Mouse (Mus musculus): ENCODE results near the gene Zic1.

The Zic1 gene

DNA sequence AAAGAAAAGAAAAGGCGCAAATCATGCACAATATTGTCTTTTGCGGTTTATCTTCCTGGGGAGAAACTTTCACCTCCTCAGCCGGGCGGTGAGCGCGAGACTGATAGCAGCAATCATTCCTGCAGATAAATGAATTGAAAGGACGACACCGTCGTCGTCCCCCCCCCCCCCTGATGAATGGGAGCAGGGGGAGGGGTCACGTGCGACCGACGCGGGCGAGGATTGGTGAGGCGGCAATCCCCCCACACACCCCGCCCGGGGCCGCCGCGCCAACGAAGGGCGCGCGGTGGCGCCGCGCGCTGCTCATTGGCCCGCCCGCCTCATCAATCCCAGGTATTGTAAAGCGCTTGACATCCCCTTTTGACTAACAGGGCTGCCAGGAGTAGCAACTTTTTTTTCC, at the start of gene Zic1:
Gene Zic1 (minus strand): TSS at position 147 of the 400 bp plus-strand sequence.
- no peak for DNase-seq (ENCODE audit: low spot score)

DNA sequence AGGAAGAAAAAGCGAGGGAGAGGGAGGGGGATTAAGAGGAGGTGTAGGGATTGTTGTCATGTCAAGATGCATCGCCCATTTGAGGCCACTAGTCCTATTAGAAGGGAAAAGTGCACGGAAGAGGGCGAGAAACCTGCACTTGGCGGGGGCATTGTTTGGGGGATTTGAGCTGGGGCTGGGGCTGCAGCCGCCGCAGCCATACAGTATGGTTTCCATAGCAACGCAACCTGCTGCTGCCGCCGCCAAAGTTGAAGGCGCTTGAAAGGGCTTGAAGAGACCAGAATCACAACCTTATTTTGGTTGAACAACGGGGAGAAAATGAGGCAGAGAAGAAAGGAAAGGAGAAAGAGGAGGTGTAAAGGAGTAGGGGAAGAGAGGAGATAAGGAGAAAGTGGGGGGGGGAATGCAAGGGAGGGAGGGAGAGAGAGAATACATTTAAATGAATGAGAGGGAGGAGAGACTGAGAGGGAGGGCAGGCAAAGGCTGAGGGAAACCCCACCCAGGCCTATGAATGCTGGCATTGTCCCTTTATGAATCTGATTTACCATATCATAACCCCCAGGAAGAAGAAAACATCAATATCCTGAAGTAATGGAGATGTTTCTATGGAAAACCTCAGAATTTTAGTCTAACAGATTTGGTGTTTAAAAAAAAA, 48.5 kb upstream of the Zic1 start:
- no peak for DNase-seq (ENCODE audit: low spot score)

DNA sequence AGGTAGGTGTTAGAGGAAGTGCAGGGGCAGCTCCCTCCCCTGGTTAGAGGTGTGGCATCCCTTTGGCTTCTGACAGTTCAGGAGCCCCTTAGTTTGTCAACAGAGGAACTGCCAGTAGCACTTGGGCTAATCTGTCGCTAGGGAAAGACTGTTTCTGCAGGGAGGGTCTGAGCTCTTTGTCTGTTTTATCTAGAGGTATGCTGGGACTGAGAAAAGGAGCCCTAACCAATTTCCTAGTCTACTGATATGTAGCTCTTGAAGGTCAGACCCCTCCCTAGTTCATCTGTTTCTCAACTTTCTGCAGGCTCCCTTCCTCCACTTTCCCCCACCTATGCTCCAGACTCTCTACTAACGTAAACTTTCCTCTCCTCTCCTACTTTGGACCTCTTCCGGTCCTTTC, 44.2 kb upstream of the Zic1 start:
- no peak for DNase-seq (ENCODE audit: low spot score)

DNA sequence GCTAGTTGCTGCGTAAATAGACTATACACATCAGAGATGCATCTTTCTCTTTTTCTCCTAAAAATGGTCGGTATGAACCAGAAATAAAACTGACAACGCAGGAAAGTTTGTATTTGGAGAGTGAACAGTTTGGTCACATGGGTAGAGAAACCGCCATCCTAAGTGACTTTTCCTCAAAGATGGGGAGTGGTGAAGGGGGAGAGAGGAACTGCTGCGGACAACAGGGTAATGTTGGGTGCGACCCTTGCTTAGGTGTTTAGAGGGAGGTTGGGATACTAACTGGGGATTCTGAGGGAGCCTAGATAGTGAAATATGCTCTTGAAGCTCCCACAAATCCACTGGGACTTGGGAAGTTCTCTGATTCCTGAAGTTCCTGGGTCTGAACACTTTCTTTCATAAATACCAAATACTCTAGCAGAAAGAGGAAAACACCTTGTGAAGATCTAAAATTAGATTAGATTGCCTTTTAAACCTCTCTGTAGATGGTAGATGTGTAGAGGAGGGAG, 40.7 kb upstream of the Zic1 start:
- DNase-seq (ENCODE audit: low spot score), result no peak

DNA sequence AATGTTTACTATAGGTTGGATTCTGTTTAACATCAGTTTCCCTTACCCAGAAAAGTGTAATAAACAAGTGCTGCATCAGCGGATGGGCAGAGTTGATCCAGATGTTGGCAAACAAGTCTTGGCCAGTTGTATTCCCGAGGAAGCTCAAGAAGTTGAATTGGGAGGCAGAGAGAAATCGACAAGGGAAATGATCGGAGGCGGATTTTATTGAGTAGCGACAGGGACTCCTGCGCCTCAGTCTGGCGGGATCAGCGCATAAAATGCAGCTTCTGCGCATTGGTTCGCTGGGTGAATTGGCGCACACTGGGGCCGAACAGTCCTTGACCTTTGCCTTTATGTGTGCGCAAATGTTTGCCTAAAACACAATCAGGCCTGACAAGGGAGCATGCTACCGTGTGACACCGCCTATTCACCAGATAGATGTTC, 40.2 kb upstream of the Zic1 start:
- DNase-seq (ENCODE audit: low spot score), result no peak

DNA sequence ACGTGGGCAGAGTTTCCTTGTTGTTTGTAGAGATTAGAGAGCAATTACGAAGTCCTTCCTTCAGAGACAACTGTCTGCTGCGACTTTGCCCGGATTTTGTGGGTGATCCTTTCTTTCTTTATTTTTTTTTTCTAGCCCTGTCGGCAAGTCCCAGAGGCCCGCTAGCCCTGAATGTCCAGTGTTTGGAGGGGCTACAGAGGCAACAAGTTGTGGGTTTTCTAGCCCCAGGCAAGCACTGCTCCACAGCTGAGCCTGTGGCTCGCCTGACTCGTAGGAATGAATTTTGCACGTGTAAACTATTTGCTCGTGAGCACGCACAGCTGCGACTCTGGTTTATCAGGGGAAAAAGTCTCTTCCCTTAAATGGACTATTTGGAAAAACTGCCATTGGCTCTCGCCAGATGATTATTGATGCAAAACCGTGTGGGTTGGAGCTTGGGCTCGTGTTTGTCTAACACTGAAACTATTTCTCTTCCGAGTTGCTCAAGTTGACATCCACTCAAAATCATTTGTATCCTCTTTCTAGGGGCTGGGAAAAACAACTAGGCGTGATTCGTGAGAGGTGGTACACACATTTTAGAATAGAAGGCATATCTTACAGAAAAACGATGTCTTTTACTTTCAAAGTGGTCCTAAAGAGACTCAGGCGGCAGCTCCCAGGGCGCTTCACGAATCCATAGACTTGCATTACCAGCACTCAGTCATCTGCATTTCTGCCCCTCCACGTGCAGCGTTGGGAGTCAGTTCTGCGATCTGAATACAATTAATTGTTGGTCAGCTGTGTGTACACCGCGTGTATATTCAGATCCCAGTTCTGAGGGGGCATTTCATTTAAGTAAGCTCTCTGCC, 39.5 kb upstream of the Zic1 start:
- no peak for DNase-seq (ENCODE audit: low spot score)

DNA sequence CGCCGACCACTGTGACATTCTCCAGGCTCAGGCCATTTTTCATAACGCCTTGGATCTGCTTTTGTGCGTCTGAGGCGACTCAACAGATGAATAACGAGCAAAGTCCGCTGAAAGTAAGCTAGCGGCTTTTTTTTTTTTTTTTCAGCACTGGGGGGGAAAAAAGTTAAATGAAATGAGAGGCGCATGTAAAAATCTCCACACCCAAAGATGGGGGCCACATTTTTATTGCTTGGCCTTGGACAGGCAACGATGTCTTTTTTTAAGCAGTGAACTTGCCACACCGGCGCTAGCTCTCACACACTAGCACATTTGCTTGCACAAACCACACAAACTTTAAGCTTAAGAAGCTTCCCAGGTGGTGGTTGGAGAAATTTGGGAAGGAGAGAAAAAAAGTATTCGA, 38.6 kb upstream of the Zic1 start:
- DNase-seq (ENCODE audit: low spot score), result no peak

DNA sequence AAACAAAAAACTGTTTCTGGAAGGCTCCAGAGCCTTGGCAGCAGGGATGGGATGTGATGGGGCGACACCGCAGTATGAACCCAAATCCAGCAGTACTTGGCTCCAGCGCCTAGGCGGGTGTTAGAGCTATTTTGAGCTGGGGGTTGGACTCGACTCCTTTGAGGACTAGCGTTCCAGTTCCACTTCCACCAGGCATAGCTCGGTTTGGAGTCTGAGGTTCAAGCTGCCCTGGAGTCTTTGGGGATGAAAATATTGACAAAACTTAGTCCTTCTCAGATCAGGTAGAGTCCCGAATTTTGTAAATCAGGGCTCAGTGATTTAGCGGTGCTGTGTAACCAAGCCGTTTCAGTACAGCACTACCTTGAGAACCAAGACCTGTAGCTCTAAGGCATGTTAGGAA, 35.9 kb upstream of the Zic1 start:
- no peak for DNase-seq (ENCODE audit: low spot score)

DNA sequence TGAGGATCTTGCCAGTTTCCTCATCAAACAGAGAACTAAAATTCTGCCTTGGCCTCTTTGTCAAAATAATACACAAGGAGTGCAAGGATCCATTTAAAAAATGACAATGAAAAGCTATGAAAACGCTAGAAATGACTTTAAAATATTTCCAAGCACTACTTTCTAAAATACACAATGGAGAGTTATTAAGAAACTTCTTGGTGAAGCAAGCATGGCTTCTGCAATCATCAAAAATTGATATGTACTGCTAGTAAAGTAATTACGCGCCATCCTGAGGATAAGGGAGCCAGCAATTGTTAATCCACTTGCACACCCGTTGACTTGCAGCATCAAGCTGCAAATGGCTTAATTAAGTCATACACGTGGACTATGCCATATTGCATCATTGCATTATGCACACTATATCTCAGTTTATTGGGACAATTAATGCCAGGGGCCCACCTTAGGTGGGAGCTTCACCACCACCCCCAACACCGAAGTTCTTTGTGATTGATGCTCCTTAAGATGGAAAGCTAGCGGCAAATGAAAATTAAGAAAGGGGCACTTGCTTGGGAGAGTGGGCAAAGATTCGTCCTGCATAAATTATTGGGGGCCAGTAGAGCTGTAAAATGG, 35.0 kb upstream of the Zic1 start:
- DNase-seq (ENCODE audit: low spot score), result no peak

DNA sequence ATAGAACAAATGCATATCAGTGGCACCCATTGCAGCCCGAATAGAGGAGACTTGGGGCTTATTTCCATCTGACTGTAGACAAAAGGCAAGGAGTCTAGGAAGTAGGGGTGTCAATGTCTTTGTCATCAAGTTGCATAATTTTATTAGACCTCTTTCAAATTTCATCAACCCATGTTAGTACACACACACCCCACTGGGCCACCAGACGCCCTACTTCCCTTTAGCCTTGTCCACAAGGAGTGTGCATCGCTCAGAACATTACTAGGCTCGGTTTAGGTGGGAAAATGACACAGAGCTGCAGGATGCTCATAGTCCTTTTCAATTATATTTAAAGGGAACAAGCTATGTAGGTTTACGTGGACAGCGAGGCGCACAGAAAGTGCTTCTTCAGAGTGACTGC, 34.4 kb upstream of the Zic1 start:
- DNase-seq (ENCODE audit: low spot score), result no peak

DNA sequence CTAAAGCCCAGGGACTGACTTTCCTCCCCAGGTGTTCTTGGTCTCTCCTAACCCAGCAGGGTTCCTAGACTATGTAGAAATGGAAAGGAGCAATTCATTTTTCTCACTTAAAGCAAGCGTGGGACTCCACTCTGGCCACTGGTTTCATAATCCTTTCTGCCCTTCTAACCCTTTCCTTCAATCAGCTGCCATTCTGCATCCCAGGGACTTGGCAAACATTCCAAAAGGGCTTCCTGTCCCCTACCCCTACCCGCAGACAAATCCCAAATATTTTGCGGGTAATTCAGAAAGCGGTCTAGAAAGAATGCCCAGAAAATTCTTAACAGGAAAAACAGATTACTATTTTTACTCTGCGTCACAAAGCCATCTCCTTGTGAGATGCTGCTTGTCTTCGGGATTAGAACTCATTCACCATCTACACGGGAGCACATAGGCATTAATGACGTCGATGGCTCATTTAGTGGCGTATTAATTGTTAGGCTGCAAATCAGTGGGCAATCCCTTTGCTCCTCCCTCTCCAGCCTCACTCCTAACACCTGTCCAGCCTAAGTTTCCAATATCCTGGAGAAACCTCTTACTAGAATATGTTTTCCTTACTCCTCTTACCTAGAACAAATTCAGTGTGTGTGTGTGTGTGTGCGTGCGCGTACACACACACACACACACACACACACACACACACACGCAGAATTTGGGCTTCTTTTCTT, 29.6 kb upstream of the Zic1 start:
- DNase-seq (ENCODE audit: low spot score), result no peak

DNA sequence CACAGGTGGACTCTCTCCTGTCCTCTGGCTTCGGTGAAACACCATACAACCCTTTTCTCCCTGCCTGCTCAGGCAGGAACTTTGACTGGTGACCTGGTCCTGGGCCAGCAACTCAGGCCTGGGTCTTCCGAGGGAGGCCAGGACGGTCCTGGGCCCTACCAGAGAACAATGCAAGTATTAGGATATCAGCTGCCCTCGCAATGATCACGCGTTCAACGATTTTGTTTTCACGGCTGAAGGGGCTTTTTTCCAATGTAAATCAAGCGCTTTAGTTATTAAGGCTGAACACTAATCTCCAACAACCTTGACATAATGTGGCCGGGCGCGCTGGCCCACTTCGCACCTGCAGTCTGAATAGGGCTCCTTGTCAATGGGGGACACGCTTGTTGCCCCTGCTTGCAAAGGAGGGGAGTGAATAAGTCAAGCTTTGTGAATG, 28.6 kb upstream of the Zic1 start:
- no peak for DNase-seq (ENCODE audit: low spot score)

DNA sequence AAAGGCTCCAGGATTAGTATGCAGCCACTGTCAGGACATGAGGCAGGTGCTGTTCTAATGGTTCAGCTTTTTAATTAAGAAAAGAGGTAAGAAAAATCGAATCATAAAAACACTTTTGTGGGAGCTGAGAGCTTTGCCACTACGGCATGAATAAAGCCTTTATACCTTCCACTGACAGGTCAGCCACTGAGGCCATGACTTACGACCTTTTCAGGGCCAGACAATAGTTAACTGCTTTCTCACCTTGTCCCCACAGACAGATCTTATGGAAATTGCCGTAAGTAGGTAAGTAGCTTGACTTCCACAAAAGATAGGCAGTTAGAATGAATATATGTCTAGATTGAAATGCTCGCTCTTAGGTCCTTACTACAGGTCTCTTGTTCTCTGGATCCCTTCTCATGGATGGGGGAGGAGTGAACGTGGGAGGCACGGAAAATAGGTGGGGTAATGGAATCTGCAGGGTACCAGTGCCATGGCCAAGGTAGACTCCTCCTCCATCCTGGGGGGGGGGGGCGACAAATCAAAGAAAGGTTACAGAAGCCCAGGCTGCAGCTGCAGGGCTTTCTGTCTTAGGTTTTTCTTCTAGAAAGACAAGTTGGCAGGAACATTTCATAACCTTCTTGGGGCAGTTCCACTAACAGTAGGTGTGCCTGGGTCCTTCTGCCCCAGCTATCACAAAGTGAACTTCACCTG, 27.9 kb upstream of the Zic1 start:
- no peak for DNase-seq (ENCODE audit: low spot score)

DNA sequence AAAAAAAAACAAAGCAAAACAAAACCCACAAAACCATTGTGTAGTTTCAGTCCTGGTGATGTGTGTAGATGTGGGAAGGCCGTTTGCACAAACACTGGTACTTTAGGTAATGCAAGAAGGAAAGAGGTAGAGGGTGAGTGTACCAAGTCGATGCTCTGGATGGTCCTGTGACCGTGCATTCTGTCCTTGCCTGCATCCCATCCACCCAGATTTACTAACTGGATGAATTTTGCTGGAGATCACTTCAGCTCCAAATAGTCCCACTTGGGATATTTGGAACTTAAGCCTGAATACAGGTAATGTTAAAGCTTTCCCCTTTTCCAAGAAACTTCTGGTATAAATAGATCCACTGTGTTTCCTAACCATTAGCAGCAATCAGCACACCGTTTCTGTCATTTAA, 22.6 kb upstream of the Zic1 start:
- DNase-seq (ENCODE audit: low spot score), result no peak

DNA sequence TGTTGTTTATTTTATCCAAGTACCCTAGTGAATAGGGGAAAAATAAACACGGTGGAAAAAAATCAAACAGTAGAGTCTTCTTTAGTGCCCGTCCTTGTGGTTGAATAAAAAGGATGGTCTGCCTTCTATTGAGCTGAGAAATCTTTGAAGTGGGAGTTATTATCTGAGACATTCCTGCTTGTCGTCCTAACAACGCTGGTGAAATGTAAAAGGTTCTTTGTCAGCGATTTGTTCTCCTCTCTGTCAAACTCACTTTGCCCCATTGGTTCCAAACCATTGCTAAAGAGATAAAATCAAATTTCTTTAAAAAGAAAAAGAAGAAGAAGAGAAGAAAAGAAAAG, 22.1 kb upstream of the Zic1 start:
- DNase-seq (ENCODE audit: low spot score), result no peak

DNA sequence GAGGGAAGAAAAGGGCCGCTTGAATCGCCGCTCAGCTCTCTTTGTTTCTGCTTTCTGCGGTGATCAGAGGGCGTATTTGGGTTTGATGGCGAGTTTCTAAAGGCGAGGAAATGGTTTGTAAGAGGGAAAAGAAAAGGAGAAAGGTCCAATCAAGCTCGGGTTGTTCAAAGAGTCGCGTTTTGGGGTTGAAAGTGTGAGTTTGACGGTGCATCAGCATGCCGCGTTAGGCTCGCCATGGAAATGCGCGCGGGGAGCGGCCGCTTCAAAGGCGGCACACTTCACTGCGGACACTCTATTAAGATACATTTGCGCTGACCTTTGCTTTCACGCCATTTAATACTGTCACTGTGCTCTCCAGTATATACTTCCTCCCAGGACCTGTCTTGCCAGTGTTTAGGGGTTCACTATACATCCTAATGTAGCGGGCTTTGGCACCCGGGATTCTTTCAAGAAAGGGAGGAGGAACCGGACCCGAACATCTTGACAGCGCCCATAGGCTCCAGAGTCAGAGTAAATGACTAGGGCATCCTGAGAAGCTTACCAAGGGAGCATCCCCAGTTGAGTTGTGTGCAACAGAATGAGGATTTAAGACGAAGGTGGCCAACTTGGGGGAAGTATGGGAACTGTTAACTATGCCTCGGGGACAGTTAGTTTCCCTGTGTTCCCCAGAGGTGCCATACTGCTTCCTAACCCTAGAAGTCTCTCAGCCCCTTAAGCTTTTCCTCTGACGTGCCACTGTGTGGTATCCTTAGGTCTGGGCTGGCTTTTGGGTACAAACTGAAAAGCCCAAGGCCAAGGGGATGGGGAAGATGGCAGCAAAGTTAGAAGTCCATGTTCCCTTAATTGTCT, 21.5 kb upstream of the Zic1 start:
- no peak for DNase-seq (ENCODE audit: low spot score)

DNA sequence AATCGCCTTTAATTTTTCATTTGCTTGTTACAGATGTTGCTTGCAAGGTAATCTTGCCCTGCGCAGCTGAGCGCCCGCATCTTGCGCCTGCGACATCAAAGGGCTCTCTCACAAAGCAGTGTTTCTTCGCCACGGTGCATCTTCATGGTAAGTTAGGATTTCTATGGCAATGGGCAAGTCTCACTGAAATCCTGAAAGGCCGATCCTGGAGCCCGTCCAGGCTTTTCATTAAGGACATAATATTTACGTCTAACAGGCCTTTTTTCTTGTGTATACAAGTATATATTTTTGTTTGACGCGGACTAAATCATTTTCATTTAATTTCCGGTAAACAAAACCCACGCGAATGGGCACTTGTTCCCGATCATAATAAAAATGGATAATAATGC, 20.9 kb upstream of the Zic1 start:
- no peak for DNase-seq (ENCODE audit: low spot score)

DNA sequence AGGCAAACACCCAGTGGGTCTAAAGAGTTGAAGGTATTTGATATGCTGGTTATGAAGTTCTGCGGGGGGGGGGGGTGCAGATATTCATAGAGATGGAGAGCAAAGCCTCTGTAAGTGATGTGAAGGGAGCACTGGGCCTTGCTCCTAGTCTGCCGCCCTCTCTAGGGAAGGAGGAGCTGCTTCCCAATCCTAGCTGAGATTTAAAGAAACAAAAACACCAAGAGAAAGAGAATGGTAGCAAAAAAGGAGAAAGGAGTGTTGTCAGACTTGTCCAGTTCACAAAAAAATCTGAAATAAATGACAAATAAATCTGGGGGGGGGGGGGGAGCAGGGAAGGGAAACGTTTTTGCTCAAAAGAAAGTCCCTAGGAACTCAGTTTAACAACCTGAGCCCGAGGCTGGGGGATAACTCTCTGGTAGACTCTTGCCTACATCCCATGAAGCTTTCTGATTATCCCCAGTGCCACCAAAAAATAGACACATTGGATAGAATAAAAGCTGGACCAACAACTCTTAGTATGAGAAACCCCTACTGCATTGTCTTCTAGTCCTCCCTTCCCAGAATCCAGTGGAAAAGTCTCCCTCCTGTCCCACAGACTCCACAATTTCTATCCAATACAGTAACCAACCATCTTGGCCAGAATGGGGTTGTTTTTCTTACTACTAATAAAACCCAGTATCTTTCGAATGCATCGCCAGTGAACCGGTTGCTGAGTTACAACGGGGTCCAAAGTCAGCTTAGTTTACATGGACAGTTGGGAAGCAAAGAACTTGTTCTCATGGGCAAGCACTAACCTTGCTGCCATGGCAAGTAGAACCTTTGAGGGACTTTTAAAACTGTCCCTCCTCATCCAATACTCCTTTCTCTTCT, 20.2 kb upstream of the Zic1 start:
- DNase-seq (ENCODE audit: low spot score), result no peak

DNA sequence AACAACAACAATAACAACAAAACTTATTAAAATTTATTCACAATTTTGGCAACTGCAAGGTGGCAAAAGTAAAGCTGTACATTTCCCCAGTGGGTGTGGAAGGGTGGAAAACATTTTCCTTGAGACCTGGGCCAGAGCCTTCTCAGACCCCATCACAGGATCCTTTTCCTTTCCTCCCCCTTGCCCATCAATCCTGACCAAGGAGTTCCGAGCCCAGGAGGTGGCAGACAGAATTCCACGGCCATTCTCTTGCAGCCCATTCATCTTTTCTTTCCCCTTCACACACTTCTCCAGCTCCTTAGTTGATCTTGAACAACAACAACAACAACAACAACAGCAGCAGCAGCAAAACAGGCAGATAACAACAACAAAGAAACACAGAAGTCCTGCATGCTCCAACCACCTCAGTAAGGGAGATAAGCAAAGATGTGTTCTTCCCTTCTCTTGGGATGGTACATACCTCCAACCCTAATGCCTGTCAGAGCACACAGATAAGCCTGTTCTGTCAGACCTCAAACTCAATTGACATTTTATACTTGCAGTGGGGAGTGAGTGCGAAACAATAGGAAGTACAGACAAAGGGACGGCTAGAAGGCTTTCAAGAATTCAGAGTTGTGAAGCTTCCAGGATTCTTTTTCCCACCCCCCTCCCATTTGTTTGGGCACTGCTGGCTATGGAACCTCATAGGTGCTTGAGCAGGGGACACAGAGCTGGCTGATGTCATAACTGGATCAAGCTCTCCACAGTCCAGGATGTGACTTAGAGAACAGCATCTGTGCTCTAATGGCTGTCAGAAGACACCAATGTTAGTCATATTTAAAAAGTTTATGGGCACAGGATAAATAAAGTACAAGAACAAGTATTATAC, 19.3 kb upstream of the Zic1 start:
- DNase-seq (ENCODE audit: low spot score), result no peak
